Mouse (Mus musculus) CH12.LX (cell line): ENCODE data around the gene Plch2.

Experiments used
- EP300 ChIP-seq: IDR thresholded peaks from 2 replicates; pipeline ENCODE4 v1.6.1; 2011; ENCODE audit warnings: low read length, improper control_type of control experiment
- TBP ChIP-seq: conservative IDR thresholded peaks from 2 replicates; pipeline ENCODE4 v1.6.1; 2011; ENCODE audit warnings: low read depth, low read length, improper control_type of control experiment

GRCm38 (mm10) chr4:155095238-155095900, 38.8 kb upstream of the Plch2 start:
- TF ChIP-seq EP300 (no peak), TBP (no peak)
